Comparison of ENCODE assay signal across 9 mouse cellular contexts in genomic region chr17:31060588-31061345, GRCm38 (mm10). TPM values are rescaled to one million over a fixed set of nuclear protein-coding genes. Genes with fewer than 3 reads are reported as not detected.
A peak's percentile ranks its signal among the peaks of the same experiment; 100 is the strongest.
DNase-seq lines count a peak whose midpoint lies in the region; ATAC-seq lines count a peak whose summit lies in the region.
"Had no signal": no experiment of that assay in that cellular context is flagged by ENCODE, and none has a peak within 500 bp of the region (broad histone marks: within the 10 kb centered on the region; RNA-seq: fewer than 3 reads in every experiment).

No protein-coding gene starts in this region.

- peak overlapping the region; percentile 57 for H3K27ac ChIP-seq in liver, embryonic 13.5 days
- H3K27ac ChIP-seq: embryonic facial prominence, embryonic 15.5 days had no signal

- peaks cover 44% of the 10 kb centered on the region for H3K27me3 ChIP-seq in liver, embryonic 13.5 days

- peak overlapping the region; percentile 16; the same call in 1 of the 2 replicates for H3K9ac ChIP-seq in liver, embryonic 13.5 days
- H3K9ac ChIP-seq: embryonic facial prominence, embryonic 15.5 days had no signal

- intact Hi-C loops in left cerebral cortex, postnatal 4 days (cut with DNase I), result no loop called here

- peak; percentile 30 for ATAC-seq in activated CD4-positive, CD25-positive, alpha-beta regulatory T cell, adult 4 months
- peak; percentile 57 for ATAC-seq in liver, embryonic 13.5 days (ENCODE audit: low read depth)

- peak overlapping the region; percentile 38 for H3K4me2 ChIP-seq in liver, embryonic 13.5 days

- H3K36me3 ChIP-seq in liver, embryonic 13.5 days, result no peaks in the 10 kb centered on the region
- H3K36me3 ChIP-seq: embryonic facial prominence, embryonic 15.5 days had no signal

- no peak overlapping the region for H3K4me3 ChIP-seq in liver, embryonic 13.5 days (replicated peaks)
- H3K4me3 ChIP-seq: embryonic facial prominence, embryonic 15.5 days had no signal

- no peaks in the 10 kb centered on the region for H3K9me3 ChIP-seq in liver, embryonic 13.5 days (replicated peaks)
- H3K9me3 ChIP-seq: embryonic facial prominence, embryonic 15.5 days had no signal

- peaks cover 57% of the 10 kb centered on the region for H3K4me1 ChIP-seq in liver, embryonic 13.5 days (replicated peaks)

- peak; percentile 36 to 45 for DNase-seq in cerebellum, postnatal 10 days
- DNase-seq in cerebellum, adult 9-11 months, result no peak
- peak; percentile 40 for DNase-seq in heart, postnatal 4 days
- no peak for DNase-seq in liver, embryonic 13.5 days
- DNase-seq in natural killer cell, adult 2 months (ENCODE audit: low spot score in 2 of 2), result peak; percentile 56 to 69
- no peak for DNase-seq in embryo, embryonic 10 days (ENCODE audit: low spot score)
- no peak for DNase-seq in left cerebral cortex, postnatal 4 days

- WGBS in liver, embryonic 13.5 days (ENCODE audit: insufficient replicate concordance), result 16% methylated on average over 13 of the region's 13 CpGs

RNA-seq across cellular contexts. Expression of gene Abcg1, which starts 3.3 kb away (rescaled TPM):
- polyA plus RNA-seq in activated CD4-positive, CD25-positive, alpha-beta regulatory T cell, adult 4 months (2017; shearing (Covaris generic)), result 100 to 1,000 TPM; 104 to 116 TPM
- 1 to 10 TPM; 5.3 to 7.8 TPM for total RNA-seq in heart, postnatal 4 days (2021)
- 6.1 and 6.2 TPM in 2 replicates for polyA plus RNA-seq in liver, embryonic 13.5 days (2015; fragmentation: Nextera tagmentation; extraction: Ambion mirVana)
- 10 to 100 TPM; 18.5 to 20.0 TPM for total RNA-seq in left cerebral cortex, postnatal 4 days (2021)

Comparison
In these comparisons a context has a peak if more than half of its experiments do, and no peak if none do; other contexts are left out.
1. DNase-seq: peak in cerebellum, postnatal 10 days (2 of 2), heart, postnatal 4 days (single experiment) and natural killer cell, adult 2 months (2 of 2); none in cerebellum, adult 9-11 months (single experiment), liver, embryonic 13.5 days (single experiment), embryo, embryonic 10 days (single experiment) and left cerebral cortex, postnatal 4 days (single experiment).